Mouse (Mus musculus) MEL (cell line): ENCODE measurements around the gene Rer1. TPM values are rescaled to one million over a fixed set of nuclear protein-coding genes. Genes with fewer than 3 reads are reported as not detected.
A peak's percentile ranks its signal among the peaks of the same experiment; 100 is the strongest.

Experiments
- DNase-seq: peaks from one replicate; pipeline ENCODE4 v3.0.0; 2011; ENCODE audit warnings: low read depth, low spot score
- H3K27ac ChIP-seq: 2 replicates; pipeline ENCODE4 v1.5.1; 2012; ENCODE audit warnings: low read depth, mild to moderate bottlenecking, control low read depth, low read length, moderate library complexity; ENCODE audit not compliant: control insufficient read depth
- H3K27me3 ChIP-seq, 2 experiments: fragments of 150-350 bp in 1 of 2; sonication (generic) in 1 of 2; 2 replicates each; pipeline ENCODE4 v1.6.1; 2012; ENCODE audit warnings: low read length in 2 of 2, mild to moderate bottlenecking in 2 of 2, improper control_type of control experiment in 1 of 2, moderate library complexity in 1 of 2; ENCODE audit not compliant: insufficient read depth in 2 of 2, control insufficient read depth in 1 of 2
- H3K36me3 ChIP-seq, 2 experiments: 2 replicates each; pipeline ENCODE4 v1.6.1; 2012 to 2014; ENCODE audit warnings: low read length in 2 of 2, improper control_type of control experiment in 1 of 2, inconsistent platforms in 1 of 2, mild to moderate bottlenecking in 1 of 2; ENCODE audit not compliant: insufficient read depth in 2 of 2, control insufficient read depth in 1 of 2
- H3K4me1 ChIP-seq, 2 experiments: fragments of 150-350 bp in 1 of 2; sonication (generic) in 1 of 2; 2 replicates each; pipeline ENCODE4 v1.6.1; 2012; ENCODE audit warnings: low read length in 2 of 2, improper control_type of control experiment in 1 of 2, mild to moderate bottlenecking in 1 of 2; ENCODE audit not compliant: insufficient read depth in 2 of 2, control insufficient read depth in 1 of 2
- H3K4me3 ChIP-seq, 2 experiments: fragments of 150-350 bp in 1 of 2; sonication (generic) in 1 of 2; 2 replicates each; pipeline ENCODE4 v1.5.1; 2012; ENCODE audit warnings: low read depth in 2 of 2, low read length in 2 of 2, mild to moderate bottlenecking in 2 of 2, moderate library complexity in 2 of 2, control low read depth in 1 of 2, improper control_type of control experiment in 1 of 2; ENCODE audit not compliant: control insufficient read depth in 1 of 2, insufficient read depth in 1 of 2
- H3K79me2 ChIP-seq: 2 replicates; pipeline ENCODE4 v1.6.1; 2012; ENCODE audit warnings: mild to moderate bottlenecking, low read length, moderate library complexity; ENCODE audit not compliant: control insufficient read depth, poor library complexity, insufficient read depth
- H3K9ac ChIP-seq: 2 replicates; pipeline ENCODE4 v1.6.1; 2012; ENCODE audit warnings: low read depth, mild to moderate bottlenecking, control low read depth, low read length, moderate library complexity; ENCODE audit not compliant: control insufficient read depth, poor library complexity, severe bottlenecking
- H3K9me3 ChIP-seq: fragments of 150-350 bp; sonication (generic); replicated peaks from 2 replicates; pipeline ENCODE4 v1.6.1; 2012; ENCODE audit warnings: mild to moderate bottlenecking, low read length, improper control_type of control experiment, moderate library complexity; ENCODE audit not compliant: insufficient read depth
- CHD1 ChIP-seq: IDR thresholded peaks from 2 replicates; pipeline ENCODE4 v1.6.1; 2012; ENCODE audit warnings: low read depth, mild to moderate bottlenecking, inconsistent platforms, low read length, improper control_type of control experiment
- CHD2 ChIP-seq: IDR thresholded peaks from 2 replicates; pipeline ENCODE4 v1.6.1; 2011; ENCODE audit warnings: low read length, improper control_type of control experiment
- CTCF ChIP-seq, 3 experiments: IDR thresholded peaks in 2 of 3; conservative IDR thresholded peaks in 1 of 3; 2 replicates each; pipeline ENCODE4 v1.5.1; 2011 to 2012; ENCODE audit warnings: low read length in 3 of 3, low read depth in 2 of 3, mild to moderate bottlenecking in 2 of 3, improper control_type of control experiment in 1 of 3, inconsistent platforms in 1 of 3, mixed read lengths in 1 of 3, moderate library complexity in 1 of 3; ENCODE audit not compliant: control insufficient read depth in 1 of 3, insufficient read depth in 1 of 3, poor library complexity in 1 of 3, severe bottlenecking in 1 of 3
- E2F4 ChIP-seq: IDR thresholded peaks from 2 replicates; pipeline ENCODE4 v1.6.1; 2011; ENCODE audit warnings: low read depth, low read length, improper control_type of control experiment, borderline replicate concordance
- ETS1 ChIP-seq: IDR thresholded peaks from 2 replicates; pipeline ENCODE4 v1.6.1; 2012; ENCODE audit warnings: low read depth, mild to moderate bottlenecking, inconsistent platforms, low read length, improper control_type of control experiment, moderate library complexity
- GABPA ChIP-seq: IDR thresholded peaks from 2 replicates; pipeline ENCODE4 v1.6.1; 2012; ENCODE audit warnings: low read depth, mild to moderate bottlenecking, inconsistent platforms, low read length, improper control_type of control experiment, moderate library complexity
- GATA1 ChIP-seq: IDR thresholded peaks from 2 replicates; pipeline ENCODE4 v1.6.1; 2011; ENCODE audit warnings: low read depth, low read length, improper control_type of control experiment
- HCFC1 ChIP-seq: IDR thresholded peaks from 2 replicates; pipeline ENCODE4 v1.6.1; 2012; ENCODE audit warnings: low read depth, mild to moderate bottlenecking, inconsistent platforms, low read length, improper control_type of control experiment, moderate library complexity
- JUND ChIP-seq: IDR thresholded peaks from 2 replicates; pipeline ENCODE4 v1.6.1; 2011; ENCODE audit warnings: low read depth, mild to moderate bottlenecking, improper control_type of control experiment, low read length
- KAT2A ChIP-seq: conservative IDR thresholded peaks from 2 replicates; pipeline ENCODE4 v1.6.1; 2012; ENCODE audit warnings: low read depth, low read length, improper control_type of control experiment, inconsistent platforms
- MAFK ChIP-seq: IDR thresholded peaks from 2 replicates; pipeline ENCODE4 v1.6.1; 2011; ENCODE audit warnings: low read depth, mild to moderate bottlenecking, low read length, improper control_type of control experiment, borderline replicate concordance
- MAX ChIP-seq: IDR thresholded peaks from 2 replicates; pipeline ENCODE4 v1.6.1; 2011; ENCODE audit warnings: low read length, improper control_type of control experiment
- MAZ ChIP-seq: IDR thresholded peaks from 2 replicates; pipeline ENCODE4 v1.6.1; 2012; ENCODE audit warnings: low read depth, mild to moderate bottlenecking, inconsistent platforms, low read length, improper control_type of control experiment
- MEF2A ChIP-seq: IDR thresholded peaks from 2 replicates; pipeline ENCODE4 v1.6.1; 2014; ENCODE audit warnings: low read depth, mild to moderate bottlenecking, inconsistent platforms, low read length, improper control_type of control experiment; ENCODE audit not compliant: poor library complexity, insufficient replicate concordance, severe bottlenecking; ENCODE audit errors: extremely low read depth
- MXI1 ChIP-seq: IDR thresholded peaks from 2 replicates; pipeline ENCODE4 v1.6.1; 2011; ENCODE audit warnings: mild to moderate bottlenecking, low read depth, low read length, improper control_type of control experiment
- MYC ChIP-seq: IDR thresholded peaks from 2 replicates; pipeline ENCODE4 v1.6.1; 2011; ENCODE audit warnings: low read depth, mild to moderate bottlenecking, low read length, improper control_type of control experiment, moderate library complexity
- NELFE ChIP-seq: IDR thresholded peaks from 2 replicates; pipeline ENCODE4 v1.6.1; 2011; ENCODE audit warnings: low read depth, low read length, improper control_type of control experiment
- POLR2A ChIP-seq, 2 experiments: IDR thresholded peaks; 2 replicates each; pipeline ENCODE4 v1.6.1; 2011 to 2012; ENCODE audit warnings: low read length in 2 of 2, mild to moderate bottlenecking in 2 of 2, control low read depth in 1 of 2, improper control_type of control experiment in 1 of 2, low read depth in 1 of 2, moderate library complexity in 1 of 2; ENCODE audit not compliant: control insufficient read depth in 1 of 2, insufficient read depth in 1 of 2, poor library complexity in 1 of 2
- RAD21 ChIP-seq: IDR thresholded peaks from 2 replicates; pipeline ENCODE4 v1.6.1; 2011; ENCODE audit warnings: mild to moderate bottlenecking, low read depth, low read length, improper control_type of control experiment
- SIN3A ChIP-seq: IDR thresholded peaks from 2 replicates; pipeline ENCODE4 v1.6.1; 2012; ENCODE audit warnings: low read length, improper control_type of control experiment, inconsistent platforms
- TBP ChIP-seq: IDR thresholded peaks from 2 replicates; pipeline ENCODE4 v1.8.0; 2011; ENCODE audit warnings: low read depth, low read length, improper control_type of control experiment
- TCF12 ChIP-seq: IDR thresholded peaks from 2 replicates; pipeline ENCODE4 v1.6.1; 2014; ENCODE audit warnings: low read depth, mild to moderate bottlenecking, inconsistent platforms, low read length, improper control_type of control experiment, moderate library complexity
- USF1 ChIP-seq: IDR thresholded peaks from 2 replicates; pipeline ENCODE4 v1.6.1; 2014; ENCODE audit warnings: low read depth, mild to moderate bottlenecking, inconsistent platforms, low read length, improper control_type of control experiment, moderate library complexity
- ZMIZ1 ChIP-seq: IDR thresholded peaks from 2 replicates; pipeline ENCODE4 v1.6.1; 2012; ENCODE audit warnings: low read depth, mild to moderate bottlenecking, inconsistent platforms, low read length, improper control_type of control experiment, moderate library complexity
- polyA plus RNA-seq, 2 experiments: library from polyadenylated mRNA; stranded (reverse) in 1 of 2; unstranded in 1 of 2; fragments of >175 nt in 1 of 2; fragments of >200 nt in 1 of 2; gene quantifications; 2 replicates each; pipeline versions ENCODE4 v1.2.1 to v1.2.4; 2012; ENCODE audit warnings: low replicate concordance in 2 of 2, low read depth in 1 of 2; ENCODE audit not compliant: insufficient read length in 2 of 2, insufficient read depth in 1 of 2, missing spikeins in 1 of 2
- total RNA-seq: library from RNA; depleted of rRNA; stranded (reverse); fragments of 300-350 nt; gene quantifications from 2 replicates; pipeline ENCODE4 v1.2.3, GENCODE M21; 2012

Rer1 gene
- total and polyA plus RNA-seq, 3 experiments, result 114 to 379 (median 140) TPM

DNA sequence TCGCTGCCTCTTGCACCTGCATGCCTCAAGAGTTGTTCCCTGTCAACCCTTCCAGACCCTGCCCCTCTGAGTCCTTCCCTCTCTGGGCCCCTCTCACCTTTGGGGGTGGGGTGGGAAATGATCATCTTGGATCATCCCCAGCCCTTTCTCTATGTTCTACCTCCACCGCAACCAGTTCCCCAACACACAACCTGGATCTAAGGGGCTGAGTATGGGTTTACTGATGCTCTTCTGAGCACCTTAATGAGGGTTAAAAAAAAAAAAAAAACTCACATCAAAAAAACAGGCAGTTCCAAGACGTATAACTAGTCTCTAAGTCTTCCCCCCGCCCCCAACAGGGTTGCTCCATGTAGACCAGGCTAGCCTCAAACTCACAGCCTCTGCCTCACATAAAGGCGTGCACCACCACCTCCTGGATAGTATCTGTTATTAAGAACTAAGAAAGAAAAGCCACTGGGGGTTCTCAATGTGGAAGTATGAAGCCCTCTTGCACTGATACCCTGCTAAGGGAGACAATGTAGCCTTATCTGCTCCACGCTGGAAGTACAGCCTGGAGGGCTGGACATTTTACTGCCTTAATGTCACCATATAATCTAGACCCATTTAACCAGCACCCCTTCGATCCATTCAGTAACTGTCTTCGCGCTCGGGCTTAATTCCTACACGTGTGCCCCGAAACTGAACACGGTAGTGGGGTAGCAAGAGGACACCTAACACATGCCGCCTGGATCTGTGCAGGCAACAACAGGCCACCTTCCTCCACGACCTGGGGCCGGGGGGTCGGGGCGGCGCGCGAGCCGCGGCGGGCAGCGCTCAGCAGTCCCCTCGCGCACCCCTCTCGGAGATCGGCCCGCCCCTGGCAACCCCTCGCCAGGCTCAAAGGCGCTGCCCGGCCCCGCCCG lies 725 bp downstream of the Rer1 start:
- no peak for TF ChIP-seq JUND
- TF ChIP-seq GABPA, result no peak
- no peak for TF ChIP-seq POLR2A (IDR thresholded peaks at IDR 0.05; ENCODE audit: control insufficient read depth in 1 of 2, insufficient read depth in 1 of 2, low read depth in 1 of 2, low read length in 2 of 2, poor library complexity in 1 of 2)
- TF ChIP-seq GATA1, result peak; percentile 40; the same call in 1 of the 2 replicates
- TF ChIP-seq ZMIZ1, result no peak
- TF ChIP-seq CTCF (IDR thresholded peaks at IDR 0.05 in 2 of 3, conservative IDR thresholded peaks at IDR 0.05 in 1 of 3; ENCODE audit: control insufficient read depth in 1 of 3, insufficient read depth in 1 of 3, low read depth in 2 of 3, low read length in 3 of 3, poor library complexity in 1 of 3, severe bottlenecking in 1 of 3), result no peak
- TF ChIP-seq RAD21, result no peak
- no peak for TF ChIP-seq TCF12
- TF ChIP-seq NELFE, result no peak
- TF ChIP-seq KAT2A, result no peak; the same call in 1 of the 2 replicates
- no peak for TF ChIP-seq MEF2A
- peak; percentile 58; the same call in 1 of the 2 replicates for TF ChIP-seq MAX
- 0 out of 2 replicates have a peak, but pooled peaks have one; percentile 60 for TF ChIP-seq CHD1
- no peak; the same call in 1 of the 2 replicates for TF ChIP-seq MAZ
- TF ChIP-seq CHD2, result no peak
- TF ChIP-seq MYC, result peak; percentile 87
- no peak for TF ChIP-seq E2F4
- TF ChIP-seq MAFK, result no peak
- peak; percentile 84 for TF ChIP-seq MXI1
- TF ChIP-seq TBP, result peak; percentile 26; the same call in 1 of the 2 replicates
- TF ChIP-seq SIN3A, result peak; percentile 25; the same call in 1 of the 2 replicates
- TF ChIP-seq HCFC1, result no peak
- no peak for TF ChIP-seq ETS1
- no peak for TF ChIP-seq USF1
- no peaks in the 10 kb centered on the region for H3K9me3 ChIP-seq
- DNase-seq, result peak; percentile 69
- peaks cover 37% of the 10 kb centered on the region for H3K79me2 ChIP-seq
- H3K4me1 ChIP-seq, result peaks cover 3 to 18% of the 10 kb centered on the region in 2 experiments; a peak in 3 of 4 replicates
- H3K4me3 ChIP-seq, result peak overlapping the region; percentile 94 to 100
- H3K27me3 ChIP-seq, result no peaks in the 10 kb centered on the region
- H3K27ac ChIP-seq, result peak overlapping the region; percentile 91
- peak overlapping the region; percentile 90 for H3K9ac ChIP-seq
- H3K36me3 ChIP-seq, result peaks cover 15 to 16% of the 10 kb centered on the region in 2 experiments
